Mouse (Mus musculus): Measurements from ENCODE around the gene Rab23. TPM values are rescaled to one million over a fixed set of nuclear protein-coding genes. Genes with fewer than 3 reads are reported as not detected.

Rab23 gene
- polyA plus RNA-seq, 1 experiment from 2014 or later = 2.3 TPM

DNA sequence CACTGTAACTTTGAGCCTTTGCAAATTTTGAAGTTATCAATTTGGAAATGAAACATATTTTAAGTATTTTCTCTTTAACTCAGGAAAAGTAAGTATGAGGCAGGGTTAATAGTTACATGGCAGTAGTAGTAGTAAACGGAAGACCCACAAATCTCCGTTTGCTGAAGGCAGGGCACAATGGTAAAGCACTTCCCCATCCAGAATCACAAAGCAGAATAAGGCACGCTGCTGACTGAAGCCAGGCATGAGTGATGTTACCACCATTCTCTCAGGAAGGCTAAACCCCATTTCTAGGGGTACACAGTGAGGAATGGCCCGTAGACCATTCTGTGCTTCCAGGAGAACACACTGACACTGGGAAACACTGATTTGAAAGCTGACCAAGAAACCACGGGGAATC, 68.4 kb downstream of the Rab23 start:
- WGBS (ENCODE audit: insufficient replicate concordance) = 47% methylated on average over 5 of the region's 5 CpGs
- Histone ChIP-seq H3K36me3 (replicated peaks; ENCODE audit: insufficient read depth, low read length) (peaks cover 9% of the 10 kb centered on the region; the same call in 1 of the 2 replicates), H3K27me3 (ENCODE audit: insufficient read depth, low read length) (no peaks in the 10 kb centered on the region), H3K27ac (ENCODE audit: low read depth) (no peak overlapping the region), H3K9me3 (ENCODE audit: low read length) (no peaks in the 10 kb centered on the region), H3K4me3 (ENCODE audit: low read depth, low read length) (no peak overlapping the region), H3K4me2 (ENCODE audit: low read depth, low read length) (no peak overlapping the region), H3K4me1 (ENCODE audit: insufficient read depth) (no peaks in the 10 kb centered on the region), H3K9ac (replicated peaks) (no peak overlapping the region)
- ATAC-seq = no peak
- TF ChIP-seq CTCF (IDR thresholded peaks at IDR 0.05; ENCODE audit: low read depth) (no peak), EP300 (IDR thresholded peaks at IDR 0.05; ENCODE audit: low read depth) (no peak)
- DNase-seq = no peak

DNA sequence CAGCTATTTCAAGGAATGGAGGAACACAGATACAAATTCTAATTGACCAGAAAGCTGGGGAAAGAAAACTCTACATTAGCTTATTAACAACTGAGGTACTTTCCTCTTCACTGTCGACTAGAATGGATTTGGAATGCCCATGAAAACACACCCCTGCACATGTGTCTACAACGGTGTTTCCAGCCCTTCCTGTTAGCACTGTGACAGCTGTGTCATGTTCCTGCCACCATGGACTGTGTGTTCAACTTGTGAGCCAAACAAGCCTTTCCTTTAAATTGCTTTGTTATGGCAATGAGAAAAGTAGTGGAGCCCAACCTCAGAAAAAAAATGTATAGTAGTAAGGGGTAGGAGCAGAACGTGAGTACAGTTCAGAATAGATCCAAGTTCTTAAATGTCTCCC, 68.8 kb downstream of the Rab23 start:
- H3K9me3 ChIP-seq (ENCODE audit: low read length) = no peaks in the 10 kb centered on the region
- WGBS (ENCODE audit: insufficient replicate concordance) = 36% methylated on average over 3 of the region's 3 CpGs
- no peak for TF ChIP-seq CTCF (IDR thresholded peaks at IDR 0.05; ENCODE audit: low read depth)
- no peak for TF ChIP-seq EP300 (IDR thresholded peaks at IDR 0.05; ENCODE audit: low read depth)
- no peak overlapping the region for H3K27ac ChIP-seq (ENCODE audit: low read depth)
- H3K4me1 ChIP-seq (ENCODE audit: insufficient read depth) = no peaks in the 10 kb centered on the region
- no peak overlapping the region for H3K9ac ChIP-seq (replicated peaks)
- H3K4me2 ChIP-seq (ENCODE audit: low read depth, low read length) = no peak overlapping the region
- no peak for DNase-seq
- H3K27me3 ChIP-seq (ENCODE audit: insufficient read depth, low read length) = no peaks in the 10 kb centered on the region
- no peak for ATAC-seq
- no peak overlapping the region for H3K4me3 ChIP-seq (ENCODE audit: low read depth, low read length)
- peaks cover 6% of the 10 kb centered on the region; the same call in 1 of the 2 replicates for H3K36me3 ChIP-seq (replicated peaks; ENCODE audit: insufficient read depth, low read length)

Other genes with a start within 250 kb of the Rab23 start
- gene Prim2, start 50.1 kb upstream of the Rab23 start, polyA plus RNA-seq (2015; fragmentation: Nextera tagmentation; extraction: Ambion mirVana) = 14.1 and 15.7 TPM in 2 replicates
- 12.8 and 16.0 TPM in 2 replicates for gene Bag2, start 37.9 kb downstream of the Rab23 start, polyA plus RNA-seq (2015; fragmentation: Nextera tagmentation; extraction: Ambion mirVana)
- gene Zfp451, start 94.7 kb downstream of the Rab23 start, polyA plus RNA-seq (2015; fragmentation: Nextera tagmentation; extraction: Ambion mirVana) = 3.8 and 4.4 TPM in 2 replicates
- 0.12 and 0.22 TPM in 2 replicates for gene Bend6, start 187.9 kb downstream of the Rab23 start, polyA plus RNA-seq (2015; fragmentation: Nextera tagmentation; extraction: Ambion mirVana)
- gene Dst, start 188.3 kb downstream of the Rab23 start, polyA plus RNA-seq (2015; fragmentation: Nextera tagmentation; extraction: Ambion mirVana) = 6.0 and 6.4 TPM in 2 replicates